Mouse (Mus musculus) skeletal muscle tissue, adult 2 months (tissue): Measurements from ENCODE around the gene Fth1.

Source experiments
- DNase-seq: peaks from one replicate; pipeline ENCODE4 v3.0.0-alpha.2; 2012; ENCODE audit warnings: low read depth, low spot score

Fth1 gene

GRCm38 (mm10) chr19:10021981-10022380 lies 41.6 kb downstream of the Fth1 start:
- no peak for DNase-seq

DNA sequence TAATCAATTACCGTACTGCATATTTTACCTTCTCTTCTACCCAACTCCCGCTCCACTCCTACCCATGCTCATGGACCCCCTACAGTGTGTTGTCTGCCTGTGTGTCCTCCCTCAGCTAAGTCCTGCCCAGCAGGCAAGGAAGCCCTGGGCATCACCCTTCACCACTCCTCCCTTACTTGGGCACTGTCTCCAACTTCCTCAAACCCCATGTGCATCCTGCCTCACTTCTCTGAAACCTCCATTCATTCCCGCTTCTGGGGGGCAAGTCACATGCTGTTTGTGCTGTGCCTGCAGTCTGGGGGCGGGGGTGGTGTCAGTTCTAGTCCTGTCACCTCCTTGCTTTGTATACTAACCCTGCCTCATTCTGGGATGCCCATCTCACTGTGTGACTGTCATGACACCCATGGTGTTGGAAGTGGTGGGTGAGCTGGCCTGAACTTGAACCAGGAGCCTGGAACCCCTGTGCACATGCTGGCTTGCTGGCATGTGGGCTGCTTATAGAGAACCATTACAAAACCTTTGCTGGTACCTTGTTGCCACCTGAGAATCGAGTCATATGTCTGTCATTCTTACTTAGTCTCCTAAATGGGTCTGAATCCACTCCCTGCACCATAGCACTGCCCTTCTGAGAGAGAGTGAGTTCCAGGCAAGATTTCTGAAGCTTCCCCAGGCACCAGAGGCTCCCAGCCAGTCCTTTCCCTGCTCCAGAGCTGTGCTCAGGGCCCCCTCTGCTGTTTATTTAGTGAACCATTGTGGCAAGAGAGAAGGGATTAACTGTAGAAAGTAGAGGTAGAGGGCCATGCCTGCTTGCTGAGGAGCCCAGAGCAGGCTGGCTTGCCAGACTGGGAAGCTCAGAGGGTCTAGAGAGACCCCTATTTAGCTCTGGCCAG lies 42.3 kb downstream of the Fth1 start:
- no peak for DNase-seq

DNA sequence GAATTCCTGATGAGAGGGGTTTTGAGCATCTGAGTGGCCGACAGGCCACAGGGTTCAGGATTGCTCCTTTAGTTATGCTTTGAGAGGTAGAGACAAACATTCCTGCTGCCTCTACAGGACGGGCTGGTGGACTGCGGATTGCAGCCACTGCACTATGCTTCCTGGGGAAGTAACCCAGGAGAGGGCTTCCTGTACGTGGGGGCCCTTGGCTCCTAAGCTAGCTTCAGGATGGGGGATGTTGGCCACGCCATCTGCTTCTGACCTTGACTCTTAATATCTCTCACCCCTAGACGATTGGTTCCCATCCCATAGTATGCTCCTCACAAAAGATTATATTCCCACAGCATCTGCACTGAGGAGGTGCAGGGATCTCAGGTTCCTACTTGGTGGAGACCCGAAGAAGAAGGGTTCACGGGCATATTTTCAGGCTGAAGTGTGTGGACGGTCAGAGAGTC lies 42.9 kb downstream of the Fth1 start:
- no peak for DNase-seq

- no peak for DNase-seq
Measured at GRCm38 (mm10) chr19:10025169-10025875, 44.9 kb downstream of the Fth1 start.

GRCm38 (mm10) chr19:10029746-10030145 lies 49.3 kb downstream of the Fth1 start:
- DNase-seq = no peak

DNA sequence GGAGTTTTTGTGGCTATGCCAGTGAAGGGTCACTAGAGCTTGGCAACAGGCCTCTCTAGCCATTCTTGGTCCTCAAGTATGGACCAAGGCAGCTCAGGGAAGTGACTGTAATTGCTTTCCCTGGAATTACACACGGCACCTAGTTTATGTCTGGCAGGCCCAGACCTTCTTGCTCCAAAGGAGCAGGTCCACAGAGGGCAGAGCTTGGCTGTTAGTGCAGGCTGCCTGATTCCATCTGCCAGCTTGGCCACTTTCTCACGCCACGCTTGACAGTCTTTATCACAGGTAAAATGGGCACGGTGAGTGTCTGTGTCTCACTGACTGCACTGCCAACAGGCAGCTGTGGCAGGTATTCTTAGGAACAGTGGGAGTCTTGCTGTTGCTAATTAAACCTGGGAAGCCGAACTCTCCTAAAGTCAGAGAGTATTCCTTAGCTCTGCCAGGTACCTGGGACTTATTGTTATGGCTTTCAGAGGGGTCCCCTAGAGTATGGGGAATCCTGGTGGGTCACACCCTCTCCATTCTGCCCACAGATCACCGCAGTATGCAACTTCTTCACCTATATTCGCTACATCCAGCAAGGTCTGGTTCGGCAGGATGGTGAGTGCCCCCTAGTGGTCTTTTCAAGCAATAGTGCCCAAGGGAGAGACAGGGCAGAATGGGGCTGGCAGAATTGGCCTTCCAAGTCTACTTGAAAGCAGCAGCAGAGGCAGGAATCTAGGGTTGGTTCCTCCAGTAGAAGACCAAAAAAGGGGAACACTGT lies 53.0 kb downstream of the Fth1 start:
- DNase-seq = no peak

GRCm38 (mm10) chr19:10034356-10034755 lies 54.0 kb downstream of the Fth1 start:
- no peak for DNase-seq
